ENCODE assay signal across 15 mouse cellular contexts in the genomic region with DNA sequence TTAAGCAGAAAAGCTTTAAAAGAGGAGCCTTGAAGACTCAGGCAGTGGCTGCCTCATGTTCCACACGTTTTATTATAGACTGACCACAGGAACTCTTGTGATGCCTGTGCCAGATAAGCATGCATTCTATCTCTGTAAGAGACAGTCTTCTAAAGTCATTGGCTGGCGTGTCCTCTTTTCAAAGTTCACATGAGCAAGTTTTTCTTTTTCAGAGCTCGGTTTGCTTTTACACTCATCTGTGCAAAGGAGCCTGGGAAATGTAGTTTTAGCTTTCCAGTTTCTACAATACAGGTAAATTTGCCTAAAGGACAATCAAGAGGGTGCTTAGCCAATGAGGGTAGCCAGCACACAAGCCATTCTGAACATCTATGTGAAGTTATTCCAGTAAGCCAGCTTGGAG.
"Had no signal": no experiment of that assay in that cellular context is flagged by ENCODE, and none has a peak within 500 bp of the region (broad histone marks: within the 10 kb centered on the region; RNA-seq: fewer than 3 reads in every experiment).

No protein-coding gene starts in this region.

- DNase-seq: kidney, adult 8-10 months; kidney, postnatal 25 days; layer of hippocampus, adult 9-11 months; lung, adult 2 months; lung, postnatal 36 days; midbrain, embryonic 14.5 days; retina, postnatal 1 day; right cerebral cortex, postnatal 14 days; thymus, postnatal 4 days had no signal

- H3K36me3 ChIP-seq: limb, embryonic 12.5 days; liver, embryonic 15.5 days; neural tube, embryonic 13.5 days; stomach, embryonic 15.5 days had no signal

- H3K27ac ChIP-seq: limb, embryonic 12.5 days; liver, embryonic 15.5 days; neural tube, embryonic 13.5 days; stomach, embryonic 15.5 days had no signal

- H3K9ac ChIP-seq: limb, embryonic 12.5 days; liver, embryonic 15.5 days; neural tube, embryonic 13.5 days; stomach, embryonic 15.5 days had no signal

- H3K4me3 ChIP-seq: limb, embryonic 12.5 days; liver, embryonic 15.5 days; neural tube, embryonic 13.5 days; stomach, embryonic 15.5 days had no signal

- H3K9me3 ChIP-seq: limb, embryonic 12.5 days; liver, embryonic 15.5 days; neural tube, embryonic 13.5 days; stomach, embryonic 15.5 days had no signal

- H3K4me2 ChIP-seq: limb, embryonic 12.5 days; liver, embryonic 11.5 days; liver, embryonic 15.5 days; neural tube, embryonic 13.5 days; stomach, embryonic 15.5 days had no signal

- H3K27me3 ChIP-seq: limb, embryonic 12.5 days; liver, embryonic 15.5 days; neural tube, embryonic 13.5 days; stomach, embryonic 15.5 days had no signal

- ATAC-seq: lung, postnatal 0 days had no signal

- H3K4me1 ChIP-seq: limb, embryonic 12.5 days; liver, embryonic 15.5 days; neural tube, embryonic 13.5 days; stomach, embryonic 15.5 days had no signal
